Mouse (Mus musculus): Measurements from ENCODE around the gene Dmd. TPM values are rescaled to one million over a fixed set of nuclear protein-coding genes. Genes with fewer than 3 reads are reported as not detected.
"Not testable (repeated sequence)": the region's sequence is repeated elsewhere in the genome, so short reads cannot be mapped to it uniquely, and the experiment has no call there.

Gene Dmd
- total RNA-seq (2017) = 0.35 TPM in 1 of 2 replicates, not detected in the other

DNA sequence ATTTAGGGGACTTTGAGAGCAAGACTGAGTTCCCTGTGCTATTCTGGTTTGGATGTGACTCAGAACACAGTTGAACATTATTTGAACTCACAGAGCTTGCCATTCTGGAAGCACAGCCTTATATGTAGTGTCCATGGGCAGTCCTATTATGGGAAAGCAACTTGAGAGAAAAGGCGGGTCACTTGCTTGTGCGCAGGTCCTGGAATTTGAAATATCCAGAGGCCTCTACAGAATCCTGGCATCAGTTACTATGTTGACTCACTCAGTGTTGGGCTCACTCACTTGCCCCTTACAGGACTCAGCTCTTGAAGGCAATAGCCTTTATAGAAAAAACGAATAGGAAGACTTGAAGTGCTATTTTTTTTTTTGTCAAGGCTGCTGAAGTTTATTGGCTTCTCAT is at the start of gene Dmd:
TSS of gene Dmd (plus strand) at position 241 of the 400 bp plus-strand sequence.
- no peak for ATAC-seq (ENCODE audit: extremely low read depth, insufficient number of reproducible peaks, low FRiP score, poor library complexity, severe bottlenecking)

DNA sequence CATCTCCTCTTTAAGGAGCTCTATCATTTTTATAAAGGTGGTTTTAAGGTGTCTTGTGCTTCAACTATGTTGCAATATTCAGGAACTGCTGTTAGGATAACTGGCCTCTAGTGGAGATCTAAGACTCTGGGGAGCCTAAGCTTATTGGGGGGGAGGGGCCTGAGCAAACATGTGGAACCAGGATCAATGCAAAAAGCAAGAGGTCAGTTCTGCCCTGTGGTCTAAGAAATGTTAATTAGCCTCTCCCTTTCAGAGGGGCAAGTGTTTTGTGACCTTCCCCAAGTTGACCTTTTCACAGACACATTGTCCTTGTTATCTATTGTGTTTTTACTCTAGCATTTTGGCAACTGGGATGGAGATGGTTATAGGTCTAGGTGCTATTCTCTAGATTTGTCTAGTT is 47.2 kb upstream of the Dmd start:
- no peak for ATAC-seq (ENCODE audit: extremely low read depth, insufficient number of reproducible peaks, low FRiP score, poor library complexity, severe bottlenecking)

DNA sequence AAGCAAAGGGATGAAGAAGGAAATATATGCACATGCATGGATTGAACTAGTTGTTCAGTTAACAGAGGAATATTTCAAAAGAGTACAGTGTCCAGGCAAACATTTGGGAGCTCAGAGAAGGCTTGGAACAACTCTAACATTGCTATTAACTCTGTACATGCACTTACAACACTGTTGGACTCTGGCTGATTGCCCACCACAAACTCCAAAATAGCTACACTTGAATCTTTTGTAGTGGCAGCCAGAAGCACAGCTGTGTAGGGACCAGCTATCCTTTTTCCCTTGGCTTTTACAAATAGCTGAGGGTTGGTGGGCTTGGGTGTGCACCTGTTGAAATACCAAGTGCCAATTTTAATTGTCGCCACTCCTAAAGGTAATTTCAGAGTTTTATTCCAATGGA is 39.0 kb downstream of the Dmd start:
- ATAC-seq (ENCODE audit: extremely low read depth, insufficient number of reproducible peaks, low FRiP score, poor library complexity, severe bottlenecking) = no peak

DNA sequence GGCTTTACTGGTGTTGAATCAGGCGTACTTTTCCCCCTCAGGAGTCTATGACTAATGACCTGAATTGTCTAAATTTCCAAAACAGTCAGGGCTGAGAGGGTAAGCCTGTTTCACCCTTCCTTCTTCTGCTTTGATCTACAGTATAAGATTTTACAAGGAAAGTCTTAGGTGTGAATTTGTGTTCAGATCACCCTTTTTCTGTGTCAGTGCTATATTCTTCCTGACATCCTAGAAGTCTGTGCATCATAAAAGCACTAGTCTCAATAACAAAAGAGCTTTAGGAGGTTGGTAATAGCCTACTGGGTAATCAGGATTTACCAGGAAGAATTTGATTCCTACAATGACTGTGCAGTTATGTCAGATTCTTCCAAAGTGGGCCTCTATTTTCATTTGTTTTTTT is 101.5 kb downstream of the Dmd start:
- no peak for ATAC-seq (ENCODE audit: extremely low read depth, insufficient number of reproducible peaks, low FRiP score, poor library complexity, severe bottlenecking)

DNA sequence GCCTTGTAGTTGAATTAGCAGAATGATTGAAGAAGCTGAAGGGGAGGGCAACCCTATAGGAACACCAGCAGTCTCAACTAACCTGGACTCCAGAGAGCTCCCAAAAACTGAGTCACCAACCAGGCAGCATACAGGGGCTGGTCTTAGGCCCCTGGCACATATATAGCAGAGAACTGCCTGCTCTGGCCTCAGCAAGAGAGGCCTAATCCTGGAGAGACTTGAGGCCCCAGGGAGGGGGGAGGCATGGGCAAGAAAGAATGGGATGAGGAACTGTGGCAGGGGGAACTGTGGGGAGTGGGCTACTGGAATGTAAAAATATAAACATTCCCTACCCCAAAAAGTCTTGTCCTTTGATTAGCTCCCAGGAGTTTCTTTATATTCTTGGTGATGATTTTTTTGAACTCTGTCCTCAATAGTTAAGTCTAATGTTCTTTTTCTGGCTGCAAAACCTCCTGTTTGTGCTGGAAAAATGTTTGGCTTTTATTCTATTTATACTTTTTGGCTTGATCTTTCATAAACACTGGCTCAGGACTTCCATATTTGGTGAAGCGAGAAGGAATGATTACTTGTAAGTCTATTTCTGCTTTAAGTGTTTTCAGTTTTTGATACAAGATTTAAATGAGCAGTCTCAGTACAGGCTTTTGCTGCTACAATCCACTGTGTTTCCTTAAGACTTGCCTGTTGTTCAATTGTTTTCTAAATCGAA is 167.7 kb downstream of the Dmd start:
- no peak for ATAC-seq (ENCODE audit: extremely low read depth, insufficient number of reproducible peaks, low FRiP score, poor library complexity, severe bottlenecking)

DNA sequence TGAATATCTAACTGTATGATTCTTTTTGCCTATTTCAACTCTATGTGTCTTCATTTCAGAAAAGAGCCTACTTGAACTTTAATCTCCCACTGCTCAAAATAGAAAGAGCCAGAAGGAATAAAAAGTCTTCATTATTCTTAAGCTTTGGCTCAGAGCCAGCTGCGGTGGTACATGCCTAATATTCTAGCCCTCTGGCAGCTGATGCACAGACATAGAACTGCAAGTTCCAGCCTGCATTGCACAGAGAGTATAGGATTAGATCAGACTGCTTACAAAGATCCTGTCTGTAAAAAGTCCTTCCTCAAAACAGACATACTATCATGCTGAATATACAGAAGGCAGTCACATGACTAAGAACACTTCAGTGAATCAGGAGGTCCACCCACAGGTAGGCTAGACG is 168.5 kb downstream of the Dmd start:
- ATAC-seq (ENCODE audit: extremely low read depth, insufficient number of reproducible peaks, low FRiP score, poor library complexity, severe bottlenecking) = no peak

DNA sequence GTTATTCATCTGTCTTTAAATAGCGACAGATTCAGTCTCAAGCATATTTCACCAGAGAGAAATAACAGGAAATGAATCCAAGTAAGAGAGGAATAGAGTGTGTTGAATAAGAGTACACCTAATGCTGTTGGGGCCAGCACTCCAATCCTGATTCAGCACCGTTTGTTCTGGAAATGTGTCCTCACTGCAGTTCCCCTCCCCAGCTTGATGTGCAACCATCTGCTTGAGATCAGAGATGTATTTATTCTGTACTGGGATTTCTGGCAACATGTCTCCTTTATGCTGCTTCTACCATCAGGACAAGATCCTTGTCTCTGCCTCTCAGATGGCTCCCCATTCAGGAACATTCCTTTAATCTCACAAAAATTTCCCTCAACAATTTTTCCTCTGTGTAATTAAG is 271.9 kb downstream of the Dmd start:
- ATAC-seq (ENCODE audit: extremely low read depth, insufficient number of reproducible peaks, low FRiP score, poor library complexity, severe bottlenecking) = no peak

DNA sequence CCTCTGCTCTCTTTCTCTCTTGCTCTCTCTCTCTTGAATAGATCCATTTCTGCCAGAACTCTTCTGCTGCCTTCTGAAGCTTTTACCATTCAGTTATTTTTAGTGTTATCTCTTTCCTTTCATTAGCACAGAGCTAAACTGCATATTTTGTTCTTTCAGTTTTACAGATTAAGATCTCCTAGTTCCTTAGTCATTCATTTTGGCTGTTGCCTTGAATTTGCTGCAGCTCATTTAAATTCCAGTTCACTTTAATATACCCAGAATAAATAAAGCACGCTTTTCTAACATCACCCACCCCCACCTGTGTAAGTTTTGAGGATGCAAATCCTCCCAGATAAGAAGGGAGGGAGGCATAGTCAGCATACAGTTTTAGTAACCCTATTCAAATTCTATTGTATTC is 272.4 kb downstream of the Dmd start:
- ATAC-seq (ENCODE audit: extremely low read depth, insufficient number of reproducible peaks, low FRiP score, poor library complexity, severe bottlenecking) = no peak

DNA sequence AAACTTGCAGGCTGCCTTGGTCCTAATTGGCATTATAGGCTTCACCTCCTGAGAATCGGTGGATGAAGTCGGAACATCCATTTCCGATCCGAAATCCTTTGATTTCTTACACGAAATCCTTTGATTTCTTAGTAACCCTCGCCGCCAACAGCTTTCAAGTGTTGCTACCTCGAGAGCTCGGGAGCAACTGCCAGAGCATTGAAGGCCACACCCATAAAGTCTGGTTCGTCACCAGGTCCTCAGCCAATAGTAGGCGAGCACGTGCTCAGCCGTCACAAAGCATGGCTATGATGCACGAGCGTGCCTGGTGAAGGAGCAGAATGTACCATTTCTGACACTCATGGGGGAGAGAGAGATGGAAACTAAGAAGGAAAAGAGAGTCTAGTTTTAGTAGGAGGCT is 538.9 kb downstream of the Dmd start, which contains the start of gene Tsga8:
TSS of gene Tsga8 (minus strand) at position 327 of the 400 bp plus-strand sequence.
- ATAC-seq (ENCODE audit: extremely low read depth, insufficient number of reproducible peaks, low FRiP score, poor library complexity, severe bottlenecking) = no peak

DNA sequence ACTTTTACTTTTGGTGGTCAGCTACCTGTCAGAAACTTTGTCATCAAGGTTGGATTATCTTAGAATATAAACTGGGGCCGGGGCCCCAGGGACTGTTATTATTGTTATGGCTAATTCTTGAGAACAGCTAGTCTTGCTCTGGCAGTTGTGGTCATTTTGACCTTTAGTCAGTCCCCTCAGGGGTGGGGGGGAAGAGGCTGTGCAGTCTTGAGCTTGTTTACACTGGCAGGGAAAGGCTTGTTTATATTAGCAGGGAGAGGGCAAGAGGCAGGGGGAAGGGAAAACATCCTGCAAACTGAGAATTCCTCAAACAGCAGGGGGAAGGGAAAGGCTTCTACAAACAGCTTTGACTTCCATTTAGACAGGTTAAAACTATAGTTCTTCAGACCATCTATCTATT is 726.3 kb downstream of the Dmd start:
- no peak for ATAC-seq (ENCODE audit: extremely low read depth, insufficient number of reproducible peaks, low FRiP score, poor library complexity, severe bottlenecking)

DNA sequence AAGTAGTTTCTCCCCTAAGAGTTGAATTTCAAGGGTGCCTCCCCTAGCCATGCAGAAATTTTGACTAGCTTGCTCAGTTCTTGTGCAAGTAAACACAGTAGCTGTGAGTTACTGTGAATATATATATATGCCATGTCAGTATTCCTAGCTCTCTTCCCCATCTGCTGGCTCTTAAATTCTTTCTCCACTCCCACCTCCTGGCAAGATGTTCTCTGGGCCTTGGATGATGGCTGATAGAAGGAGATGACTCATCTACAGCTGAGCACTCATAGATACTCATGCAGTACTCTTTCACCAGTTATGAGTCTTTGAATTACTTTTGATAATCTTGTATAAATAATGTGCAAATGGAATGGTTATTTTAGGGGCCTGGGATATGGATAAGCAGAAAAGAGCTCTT is 737.9 kb downstream of the Dmd start:
- no peak for ATAC-seq (ENCODE audit: extremely low read depth, insufficient number of reproducible peaks, low FRiP score, poor library complexity, severe bottlenecking)

DNA sequence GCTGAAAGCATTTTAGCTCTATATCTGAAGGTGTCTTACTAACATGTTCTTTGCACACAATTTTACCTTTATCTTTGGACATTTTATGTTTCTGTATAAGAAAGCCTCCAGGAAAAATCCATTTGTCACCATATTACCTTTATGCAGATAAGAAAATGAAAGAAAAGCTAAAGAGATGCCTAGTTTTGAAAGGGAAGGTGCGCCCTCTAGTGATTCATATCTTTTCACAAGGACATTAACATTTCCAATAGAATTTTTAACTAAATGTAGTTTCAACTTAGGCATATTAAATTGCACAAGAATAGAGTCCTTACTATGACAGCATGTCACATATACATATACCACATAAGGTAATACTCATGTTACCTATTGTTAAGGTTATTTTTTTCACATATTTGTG is 791.9 kb downstream of the Dmd start:
- ATAC-seq (ENCODE audit: extremely low read depth, insufficient number of reproducible peaks, low FRiP score, poor library complexity, severe bottlenecking) = no peak

DNA sequence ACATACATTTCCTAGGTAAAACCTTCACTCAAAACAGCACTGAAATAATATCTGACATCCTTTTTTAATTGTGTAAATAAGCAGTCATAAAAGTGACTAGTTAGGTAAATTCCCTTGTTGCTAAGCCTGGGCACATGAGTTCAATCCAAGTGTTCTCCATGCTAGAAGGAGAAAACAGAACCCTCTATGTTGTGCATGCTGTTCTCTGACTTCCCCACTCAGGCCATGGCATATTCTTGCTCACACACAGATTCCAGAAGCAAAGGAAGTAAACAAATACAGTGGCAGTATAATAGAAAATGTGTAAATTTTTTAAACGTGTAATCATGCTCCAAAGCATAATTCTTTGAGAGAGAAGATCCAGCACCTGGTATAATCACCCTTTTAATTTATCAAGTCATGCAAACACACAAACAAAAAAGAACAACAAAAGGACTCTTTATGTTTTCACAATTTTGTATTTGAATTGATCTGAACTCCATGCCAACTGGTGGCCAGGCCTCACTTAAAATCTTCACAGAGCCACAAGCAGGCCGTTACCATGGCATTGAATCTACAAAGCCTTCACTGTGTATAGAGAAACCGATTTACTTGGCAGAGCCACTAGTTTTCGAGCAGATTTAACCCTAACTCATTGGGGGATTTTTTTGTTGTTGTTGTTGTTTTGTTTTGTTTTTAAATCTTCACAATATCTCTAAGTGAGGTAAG is 797.8 kb downstream of the Dmd start:
- ATAC-seq (ENCODE audit: extremely low read depth, insufficient number of reproducible peaks, low FRiP score, poor library complexity, severe bottlenecking) = no peak

DNA sequence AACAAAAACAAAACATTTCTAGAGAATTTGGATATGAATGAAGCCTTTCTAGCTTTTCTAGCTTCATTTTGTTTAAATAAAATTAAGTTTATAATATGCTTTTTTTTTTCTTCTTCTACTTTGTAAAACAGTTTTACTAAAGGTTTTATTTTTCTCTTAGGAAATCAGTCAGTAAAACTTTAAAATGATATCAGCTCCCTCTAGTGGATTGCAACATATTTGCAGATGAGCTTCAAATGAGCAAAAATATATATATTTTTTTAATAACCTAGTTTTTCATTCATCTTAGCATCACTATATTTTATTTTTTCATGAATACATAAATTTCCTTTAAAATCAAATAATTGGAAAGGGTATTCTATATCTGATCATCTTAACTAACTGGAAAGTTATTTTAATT is 838.7 kb downstream of the Dmd start:
- no peak for ATAC-seq (ENCODE audit: extremely low read depth, insufficient number of reproducible peaks, low FRiP score, poor library complexity, severe bottlenecking)

DNA sequence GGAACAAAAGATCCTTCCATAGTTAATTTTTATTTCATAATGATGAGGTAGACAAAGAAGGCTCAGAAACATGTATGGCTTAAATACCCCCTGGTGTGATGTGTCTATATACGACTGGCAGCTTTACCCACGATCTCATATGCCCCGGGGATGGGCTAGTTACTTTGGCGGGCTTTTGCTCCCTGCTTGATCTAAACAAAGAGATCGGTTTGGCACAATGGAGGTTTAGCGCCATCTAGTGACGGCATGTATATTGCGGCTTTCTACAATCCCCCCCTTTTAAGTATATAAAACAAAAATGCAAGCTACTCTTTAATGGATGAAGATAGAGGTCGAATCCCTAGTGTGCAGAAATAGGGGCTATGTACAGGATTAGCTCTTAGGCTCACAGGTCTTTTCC is 918.8 kb downstream of the Dmd start:
- ATAC-seq (ENCODE audit: extremely low read depth, insufficient number of reproducible peaks, low FRiP score, poor library complexity, severe bottlenecking) = not testable (repeated sequence)

DNA sequence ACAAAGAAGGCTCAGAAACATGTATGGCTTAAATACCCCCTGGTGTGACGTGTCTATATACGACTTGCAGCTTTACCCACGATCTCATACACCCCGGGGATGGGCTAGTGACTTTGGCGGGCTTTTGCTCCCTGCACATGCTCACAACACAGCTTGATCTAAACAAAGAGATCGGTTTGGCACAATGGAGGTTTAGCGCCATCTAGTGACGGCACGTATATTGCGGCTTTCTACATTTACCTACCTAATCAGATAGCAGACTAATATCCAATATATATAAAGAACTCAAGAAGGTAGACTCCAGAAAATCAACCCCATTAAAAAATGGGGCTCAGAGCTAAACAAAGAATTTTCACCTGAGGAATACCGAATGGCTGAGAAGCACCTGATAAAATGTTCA is 926.7 kb downstream of the Dmd start:
- not testable (repeated sequence) for ATAC-seq (ENCODE audit: extremely low read depth, insufficient number of reproducible peaks, low FRiP score, poor library complexity, severe bottlenecking)

DNA sequence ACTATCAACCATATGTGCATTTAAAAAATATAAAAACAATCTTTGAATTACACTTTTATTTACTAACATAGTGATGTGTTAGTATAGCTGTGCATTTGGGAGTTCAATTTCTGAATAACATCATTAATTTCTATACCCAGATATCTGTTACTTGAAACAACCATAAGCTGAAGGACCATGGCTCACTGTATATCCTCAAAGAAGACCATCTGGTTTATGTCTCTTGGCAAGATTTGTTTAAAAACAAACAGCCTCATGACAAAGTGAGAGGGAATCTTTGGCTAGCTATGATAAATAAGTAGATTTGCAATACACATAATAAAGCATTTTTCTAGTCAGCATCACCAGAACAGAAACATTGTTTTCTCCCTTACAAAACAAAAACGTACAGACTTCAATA is 1027.2 kb downstream of the Dmd start:
- no peak for ATAC-seq (ENCODE audit: extremely low read depth, insufficient number of reproducible peaks, low FRiP score, poor library complexity, severe bottlenecking)

DNA sequence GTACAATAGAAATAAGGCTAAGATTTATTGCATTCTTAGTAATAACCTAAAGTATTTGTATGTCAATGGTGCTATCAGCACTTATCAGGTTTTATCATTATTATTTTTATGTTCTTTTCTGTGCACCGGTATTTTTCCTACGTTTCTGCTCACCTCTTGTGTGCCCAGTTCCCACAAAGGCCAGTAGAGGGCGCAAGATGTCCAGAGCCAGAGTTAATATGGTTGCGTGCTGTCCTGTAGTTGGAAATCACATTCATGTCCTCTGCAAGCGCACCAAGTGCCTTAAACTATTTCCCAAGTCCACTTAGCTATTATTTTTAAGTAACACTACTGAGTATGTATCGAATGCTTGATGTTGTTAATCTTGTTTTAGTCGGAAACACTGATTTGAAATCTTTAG is 1052.6 kb downstream of the Dmd start:
- ATAC-seq (ENCODE audit: extremely low read depth, insufficient number of reproducible peaks, low FRiP score, poor library complexity, severe bottlenecking) = no peak

DNA sequence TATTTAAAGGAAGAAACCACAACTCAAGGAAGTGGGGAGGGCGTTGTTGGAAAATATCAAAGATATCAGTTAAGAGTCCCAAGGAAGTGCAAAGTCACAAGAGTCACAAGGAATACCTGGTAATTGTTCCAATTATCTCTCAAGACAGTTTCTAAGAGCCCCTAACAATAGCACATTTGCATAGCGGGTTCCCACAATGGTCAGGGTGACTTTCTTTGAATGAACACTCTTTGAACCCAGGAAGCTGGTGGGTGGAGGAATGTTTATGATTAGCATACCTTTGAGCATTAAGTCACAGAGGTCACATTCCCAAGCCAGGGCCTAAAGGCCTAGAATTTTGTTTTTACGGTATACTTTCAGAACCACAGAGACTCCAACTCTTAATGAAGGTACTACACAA is 1113.8 kb downstream of the Dmd start:
- not testable (repeated sequence) for ATAC-seq (ENCODE audit: extremely low read depth, insufficient number of reproducible peaks, low FRiP score, poor library complexity, severe bottlenecking)

DNA sequence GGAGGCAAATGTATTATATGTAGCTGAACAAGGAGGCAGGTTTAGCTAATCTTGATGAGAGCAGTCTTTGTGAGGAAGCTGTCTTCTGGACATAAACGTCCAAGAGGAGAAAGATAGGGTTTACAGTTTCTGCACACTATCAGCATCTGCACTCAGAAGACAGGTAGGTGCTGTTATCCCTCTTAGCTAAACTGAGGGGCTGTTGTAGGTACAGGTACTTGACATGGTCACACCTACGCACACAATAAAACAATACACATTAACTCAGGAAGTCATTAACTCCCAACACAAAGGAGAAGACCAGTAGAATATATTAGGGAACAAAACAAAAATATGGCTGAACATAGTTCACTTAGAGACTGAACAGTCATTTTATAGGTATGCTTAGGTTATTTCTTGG is 1217.2 kb downstream of the Dmd start:
- ATAC-seq (ENCODE audit: extremely low read depth, insufficient number of reproducible peaks, low FRiP score, poor library complexity, severe bottlenecking) = no peak

Data from neutrophil, adult 5-6 weeks (primary cell).